Mouse (Mus musculus) heart, adult 2 months (tissue): ENCODE measurements around the gene Pdgfc.

Experiments
- CTCF ChIP-seq: fragments of 200-600 bp; IDR thresholded peaks from 2 replicates; pipeline ENCODE4 v1.8.1; 2022; ENCODE audit warnings: antibody characterized with exemption, mild to moderate bottlenecking, moderate library complexity
- EP300 ChIP-seq: fragments of 200-500 bp; IDR thresholded peaks from 2 replicates; pipeline ENCODE4 v1.6.1; 2011; ENCODE audit warnings: low read depth, low read length, control low read depth; ENCODE audit not compliant: insufficient read depth
- POLR2A ChIP-seq: fragments of 200-500 bp; IDR thresholded peaks from 2 replicates; pipeline ENCODE4 v1.6.1; 2011; ENCODE audit warnings: mild to moderate bottlenecking, low read depth, low read length, control low read depth; ENCODE audit not compliant: insufficient read depth

GRCm38 (mm10) chr3:81101136-81101535 lies 64.9 kb downstream of the Pdgfc start:
- TF ChIP-seq CTCF: no peak
- TF ChIP-seq POLR2A: no peak
- TF ChIP-seq EP300: no peak
